Mouse (Mus musculus): ENCODE data around the gene Tas2r113.

GRCm38 (mm10) chr6:132909351-132909750, 16.5 kb downstream of the Tas2r113 start, which contains the start of gene Tas2r125:
- no peak for TF ChIP-seq GATA1 (IDR thresholded peaks at IDR 0.05; ENCODE audit: low read length)
- no peak for TF ChIP-seq TAL1 (IDR thresholded peaks at IDR 0.05; ENCODE audit: low read length)

Data from erythroblast, embryonic 14.5 days (primary cell).